Mouse (Mus musculus): ENCODE data around the gene Rpl29. TPM values are rescaled to one million over a fixed set of nuclear protein-coding genes. Genes with fewer than 3 reads are reported as not detected.

Rpl29 gene
- polyA plus RNA-seq, 1 experiment from 2014 or later: 947 TPM

GRCm38 (mm10) chr9:106413606-106414005 is 15.6 kb upstream of the Rpl29 start:
- no peaks in the 10 kb centered on the region for H3K27me3 ChIP-seq (ENCODE audit: insufficient read depth, low read length)
- H3K4me3 ChIP-seq (ENCODE audit: low read length): no peak overlapping the region
- 58% methylated on average over 5 of the region's 5 CpGs for WGBS
- peaks cover 15% of the 10 kb centered on the region for H3K4me1 ChIP-seq (ENCODE audit: insufficient read depth, low read length)
- no peak overlapping the region for H3K27ac ChIP-seq (ENCODE audit: low read length)
- no peaks in the 10 kb centered on the region for H3K36me3 ChIP-seq (ENCODE audit: insufficient read depth, low read length)
- no peak overlapping the region for H3K9ac ChIP-seq (replicated peaks; ENCODE audit: low read length)
- no peaks in the 10 kb centered on the region for H3K9me3 ChIP-seq (ENCODE audit: low read length)
- no peak overlapping the region for H3K4me2 ChIP-seq (replicated peaks; ENCODE audit: low read depth, low read length)
- no peak for ATAC-seq (ENCODE audit: low FRiP score, low TSS enrichment)

- no peaks in the 10 kb centered on the region for H3K36me3 ChIP-seq (ENCODE audit: insufficient read depth, low read length)
- no peak for ATAC-seq (ENCODE audit: low FRiP score, low TSS enrichment)
- 81% methylated on average over 6 of the region's 6 CpGs for WGBS
- no peaks in the 10 kb centered on the region for H3K9me3 ChIP-seq (ENCODE audit: low read length)
- peaks cover 3% of the 10 kb centered on the region; the same call in 1 of the 2 replicates for H3K27me3 ChIP-seq (ENCODE audit: insufficient read depth, low read length)
- no peak overlapping the region for H3K4me2 ChIP-seq (replicated peaks; ENCODE audit: low read depth, low read length)
- H3K9ac ChIP-seq (replicated peaks; ENCODE audit: low read length): no peak overlapping the region
- H3K4me3 ChIP-seq (ENCODE audit: low read length): no peak overlapping the region
- H3K4me1 ChIP-seq (ENCODE audit: insufficient read depth, low read length): peaks cover 35% of the 10 kb centered on the region
- no peak overlapping the region for H3K27ac ChIP-seq (ENCODE audit: low read length)
These were observed 12.4 kb upstream of the Rpl29 start for GRCm38 (mm10) chr9:106416826-106417225.

- H3K27ac ChIP-seq (ENCODE audit: low read length): no peak overlapping the region
- ATAC-seq (ENCODE audit: low FRiP score, low TSS enrichment): peak; percentile 47
- no peaks in the 10 kb centered on the region for H3K36me3 ChIP-seq (ENCODE audit: insufficient read depth, low read length)
- H3K27me3 ChIP-seq (ENCODE audit: insufficient read depth, low read length): peaks cover 3% of the 10 kb centered on the region; the same call in 1 of the 2 replicates
- H3K4me2 ChIP-seq (replicated peaks; ENCODE audit: low read depth, low read length): peak overlapping the region; percentile 58
- H3K4me1 ChIP-seq (ENCODE audit: insufficient read depth, low read length): peaks cover 35% of the 10 kb centered on the region
- H3K9ac ChIP-seq (replicated peaks; ENCODE audit: low read length): peak overlapping the region; percentile 60
- 14% methylated on average over 29 of the region's 29 CpGs for WGBS
- H3K4me3 ChIP-seq (ENCODE audit: low read length): peak overlapping the region; percentile 29
- no peaks in the 10 kb centered on the region for H3K9me3 ChIP-seq (ENCODE audit: low read length)
These were observed 11.2 kb upstream of the Rpl29 start for GRCm38 (mm10) chr9:106417841-106418625.

- H3K36me3 ChIP-seq (ENCODE audit: insufficient read depth, low read length): no peaks in the 10 kb centered on the region
- peak overlapping the region; percentile 17 for H3K27ac ChIP-seq (ENCODE audit: low read length)
- WGBS: 0% methylated on average over 2 of the region's 2 CpGs
- H3K4me3 ChIP-seq (ENCODE audit: low read length): no peak overlapping the region
- H3K4me2 ChIP-seq (replicated peaks; ENCODE audit: low read depth, low read length): peak overlapping the region; percentile 49
- no peaks in the 10 kb centered on the region for H3K9me3 ChIP-seq (ENCODE audit: low read length)
- H3K4me1 ChIP-seq (ENCODE audit: insufficient read depth, low read length): peaks cover 35% of the 10 kb centered on the region
- ATAC-seq (ENCODE audit: low FRiP score, low TSS enrichment): no peak
- peak overlapping the region; percentile 45 for H3K9ac ChIP-seq (replicated peaks; ENCODE audit: low read length)
- H3K27me3 ChIP-seq (ENCODE audit: insufficient read depth, low read length): peaks cover 3% of the 10 kb centered on the region; the same call in 1 of the 2 replicates
These were observed 8.6 kb upstream of the Rpl29 start for GRCm38 (mm10) chr9:106420608-106421007.

- Histone ChIP-seq H3K27me3 (ENCODE audit: insufficient read depth, low read length) (peaks cover 3% of the 10 kb centered on the region; the same call in 1 of the 2 replicates), H3K4me3 (ENCODE audit: low read length) (peak overlapping the region; percentile 25), H3K4me2 (replicated peaks; ENCODE audit: low read depth, low read length) (peak overlapping the region; percentile 49), H3K9me3 (ENCODE audit: low read length) (no peaks in the 10 kb centered on the region), H3K36me3 (ENCODE audit: insufficient read depth, low read length) (no peaks in the 10 kb centered on the region), H3K9ac (replicated peaks; ENCODE audit: low read length) (peak overlapping the region; percentile 45), H3K27ac (ENCODE audit: low read length) (peak overlapping the region; percentile 17), H3K4me1 (ENCODE audit: insufficient read depth, low read length) (peaks cover 35% of the 10 kb centered on the region)
- 8% methylated on average over 18 of the region's 18 CpGs for WGBS
- ATAC-seq (ENCODE audit: low FRiP score, low TSS enrichment): peak; percentile 53
These were observed 8.0 kb upstream of the Rpl29 start for GRCm38 (mm10) chr9:106421033-106421864.

GRCm38 (mm10) chr9:106421865-106422160 is 7.4 kb upstream of the Rpl29 start:
- 0% methylated on average over 3 of the region's 3 CpGs for WGBS
- Histone ChIP-seq H3K36me3 (ENCODE audit: insufficient read depth, low read length) (no peaks in the 10 kb centered on the region), H3K4me1 (ENCODE audit: insufficient read depth, low read length) (peaks cover 35% of the 10 kb centered on the region), H3K27me3 (ENCODE audit: insufficient read depth, low read length) (peaks cover 3% of the 10 kb centered on the region; the same call in 1 of the 2 replicates), H3K9me3 (ENCODE audit: low read length) (no peaks in the 10 kb centered on the region), H3K27ac (ENCODE audit: low read length) (no peak overlapping the region), H3K4me3 (ENCODE audit: low read length) (peak overlapping the region; percentile 25), H3K9ac (replicated peaks; ENCODE audit: low read length) (peak overlapping the region; percentile 32), H3K4me2 (replicated peaks; ENCODE audit: low read depth, low read length) (peak overlapping the region; percentile 49)
- peak; percentile 82 for ATAC-seq (ENCODE audit: low FRiP score, low TSS enrichment)

- Histone ChIP-seq H3K9ac (replicated peaks; ENCODE audit: low read length) (peak overlapping the region; percentile 97), H3K27me3 (ENCODE audit: insufficient read depth, low read length) (no peaks in the 10 kb centered on the region), H3K4me2 (replicated peaks; ENCODE audit: low read depth, low read length) (peak overlapping the region; percentile 85), H3K27ac (ENCODE audit: low read length) (peak overlapping the region; percentile 100), H3K9me3 (ENCODE audit: low read length) (no peaks in the 10 kb centered on the region), H3K4me3 (ENCODE audit: low read length) (peak overlapping the region; percentile 97), H3K36me3 (ENCODE audit: insufficient read depth, low read length) (peaks cover 32% of the 10 kb centered on the region), H3K4me1 (ENCODE audit: insufficient read depth, low read length) (peaks cover 11% of the 10 kb centered on the region)
- peak; percentile 64 for ATAC-seq (ENCODE audit: low FRiP score, low TSS enrichment)
- WGBS: 10% methylated on average over 11 of the region's 11 CpGs
These were observed 484 bp upstream of the Rpl29 start for GRCm38 (mm10) chr9:106428719-106429220.

- no peaks in the 10 kb centered on the region for H3K27me3 ChIP-seq (ENCODE audit: insufficient read depth, low read length)
- peaks cover 12% of the 10 kb centered on the region for H3K4me1 ChIP-seq (ENCODE audit: insufficient read depth, low read length)
- H3K27ac ChIP-seq (ENCODE audit: low read length): peak overlapping the region; percentile 100
- peak overlapping the region; percentile 97 for H3K9ac ChIP-seq (replicated peaks; ENCODE audit: low read length)
- peak overlapping the region; percentile 89 for H3K4me2 ChIP-seq (replicated peaks; ENCODE audit: low read depth, low read length)
- H3K9me3 ChIP-seq (ENCODE audit: low read length): no peaks in the 10 kb centered on the region
- peak overlapping the region; percentile 97 for H3K4me3 ChIP-seq (ENCODE audit: low read length)
- ATAC-seq (ENCODE audit: low FRiP score, low TSS enrichment): no peak
- H3K36me3 ChIP-seq (ENCODE audit: insufficient read depth, low read length): peaks cover 35% of the 10 kb centered on the region
- 0% methylated on average over 4 of the region's 4 CpGs for WGBS
These were observed 686 bp downstream of the Rpl29 start for GRCm38 (mm10) chr9:106430015-106430264.

- ATAC-seq (ENCODE audit: low FRiP score, low TSS enrichment): no peak
- Histone ChIP-seq H3K4me2 (replicated peaks; ENCODE audit: low read depth, low read length) (no peak overlapping the region), H3K36me3 (ENCODE audit: insufficient read depth, low read length) (peaks cover 40% of the 10 kb centered on the region), H3K27me3 (ENCODE audit: insufficient read depth, low read length) (no peaks in the 10 kb centered on the region), H3K4me1 (ENCODE audit: insufficient read depth, low read length) (peaks cover 27% of the 10 kb centered on the region), H3K27ac (ENCODE audit: low read length) (0 out of 2 replicates have a peak overlapping the region, but pooled peaks have one; percentile 14), H3K9me3 (ENCODE audit: low read length) (no peaks in the 10 kb centered on the region), H3K4me3 (ENCODE audit: low read length) (no peak overlapping the region), H3K9ac (replicated peaks; ENCODE audit: low read length) (no peak overlapping the region)
- 66% methylated on average over 7 of the region's 7 CpGs for WGBS
These were observed 4.1 kb downstream of the Rpl29 start for GRCm38 (mm10) chr9:106433389-106433788.

Measured in kidney, embryonic 16.5 days (tissue).